Mouse (Mus musculus) heart, embryonic 15.5 days (tissue): ENCODE measurements around the gene Etv6. TPM values are rescaled to one million over a fixed set of nuclear protein-coding genes. Genes with fewer than 3 reads are reported as not detected.
A peak's percentile ranks its signal among the peaks of the same experiment; 100 is the strongest.
"Not testable (repeated sequence)": the region's sequence is repeated elsewhere in the genome, so short reads cannot be mapped to it uniquely, and the experiment has no call there.

Source experiments
- ATAC-seq: fragments of 200-750 bp; cut with Nextera tagmentation; replicated peaks from 2 replicates; pipeline ENCODE4 v1.8.0; 2017; ENCODE audit warnings: low read depth, moderate TSS enrichment; ENCODE audit not compliant: insufficient number of reproducible peaks, insufficient read depth, low FRiP score
- H3K27ac ChIP-seq: fragments of 300-500 bp; sonication (generic); 2 replicates; pipeline ENCODE4 v1.5.1; 2015; ENCODE audit warnings: mild to moderate bottlenecking, inconsistent platforms
- H3K27me3 ChIP-seq: fragments of 300-500 bp; sonication (generic); 2 replicates; pipeline ENCODE4 v1.6.1; 2015; ENCODE audit warnings: inconsistent platforms
- H3K36me3 ChIP-seq: fragments of 300-500 bp; sonication (generic); 2 replicates; pipeline ENCODE4 v1.6.1; 2015; ENCODE audit warnings: mild to moderate bottlenecking, inconsistent platforms
- H3K4me1 ChIP-seq: fragments of 300-500 bp; sonication (generic); replicated peaks from 2 replicates; pipeline ENCODE4 v1.6.1; 2015; ENCODE audit warnings: inconsistent platforms
- H3K4me2 ChIP-seq: fragments of 300-500 bp; sonication (generic); 2 replicates; pipeline ENCODE4 v1.6.1; 2015; ENCODE audit warnings: inconsistent platforms, mild to moderate bottlenecking, moderate library complexity
- H3K4me3 ChIP-seq: fragments of 300-500 bp; sonication (generic); 2 replicates; pipeline ENCODE4 v1.5.1; 2015; ENCODE audit warnings: mild to moderate bottlenecking, inconsistent platforms
- H3K9ac ChIP-seq: fragments of 300-500 bp; sonication (generic); 2 replicates; pipeline ENCODE4 v1.6.1; 2015; ENCODE audit warnings: mild to moderate bottlenecking, inconsistent platforms
- H3K9me3 ChIP-seq: fragments of 300-500 bp; sonication (generic); replicated peaks from 2 replicates; pipeline ENCODE4 v1.6.1; 2016; ENCODE audit warnings: inconsistent platforms
- WGBS: fragments of 180-500 bp; shearing (Covaris S2); methylation state at CpG from one replicate; pipeline ENCODE4 v1.1.7; 2015; ENCODE audit warnings: mixed read lengths; 5-methylcytosine and 5-hydroxymethylcytosine counted together
- polyA plus RNA-seq: library from polyadenylated mRNA; unstranded; fragments of >200 nt; fragmentation: Nextera tagmentation; extraction: Ambion mirVana; gene quantifications from 2 replicates; pipeline ENCODE4 v1.2.1, GENCODE M21; 2015

Etv6 gene
- 9.9 and 11.4 TPM in 2 replicates for polyA plus RNA-seq

DNA sequence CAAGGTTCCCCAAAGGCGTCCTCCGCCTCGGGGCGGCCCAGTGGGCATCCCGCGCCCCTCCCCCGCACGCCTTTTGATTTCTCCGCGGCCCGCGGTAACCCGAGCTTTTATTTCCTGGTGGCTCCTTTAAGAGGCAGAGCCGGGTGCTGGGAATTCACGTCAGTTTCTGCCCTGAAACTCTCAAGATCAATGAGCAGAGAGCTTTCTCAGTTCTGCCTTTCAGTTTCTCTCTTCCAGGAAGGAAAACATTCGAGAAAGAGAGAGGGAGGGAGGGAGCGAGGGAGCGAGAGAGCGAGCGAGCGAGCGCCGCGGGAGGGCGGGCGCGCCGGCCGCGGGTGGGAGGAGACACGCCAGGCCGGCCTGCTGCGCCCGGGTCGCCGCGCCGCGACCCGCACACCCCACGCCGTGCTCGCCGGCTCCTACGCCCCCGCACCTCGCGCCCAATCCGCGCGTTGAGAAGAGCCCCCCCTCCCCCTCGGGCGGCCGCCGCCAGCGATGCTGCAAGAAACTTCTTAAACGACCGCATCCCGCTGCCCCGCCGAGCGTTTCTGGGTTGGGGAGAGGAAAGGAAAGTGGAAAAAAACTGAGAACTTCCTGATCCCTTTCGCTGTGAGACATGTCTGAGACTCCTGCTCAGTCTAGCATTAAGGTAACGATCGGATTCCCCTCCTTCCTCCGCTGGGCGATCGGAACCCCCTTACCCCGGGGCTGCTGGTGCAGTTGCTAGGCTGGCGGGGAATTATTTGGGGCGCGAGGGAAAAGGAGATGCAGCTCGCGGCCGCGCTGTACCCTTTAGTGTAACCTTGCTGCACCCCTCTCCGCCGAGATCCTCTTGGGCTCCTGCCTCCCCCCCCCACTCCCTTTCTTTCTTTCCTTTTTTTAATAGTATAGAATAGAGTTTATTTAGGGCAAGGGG, at the start of gene Etv6:
Gene Etv6, plus strand, starts transcription at position 211 of the 916 bp plus-strand sequence.
- H3K27ac ChIP-seq = peak within 1 kb of the TSS; percentile 100
- peak within 1 kb of the TSS; percentile 69 for H3K4me2 ChIP-seq
- H3K27me3 ChIP-seq = no peaks in the 10 kb centered on the region
- WGBS = under 1% methylated on average over 72 of the region's 78 CpGs
- H3K4me1 ChIP-seq = peaks cover 42% of the 10 kb centered on the region
- H3K36me3 ChIP-seq = no peaks in the 10 kb centered on the region
- H3K4me3 ChIP-seq = peak within 1 kb of the TSS; percentile 92
- peak within 1 kb of the TSS; percentile 98 for H3K9ac ChIP-seq
- ATAC-seq = peak; percentile 66
- H3K9me3 ChIP-seq = no peaks in the 10 kb centered on the region

DNA sequence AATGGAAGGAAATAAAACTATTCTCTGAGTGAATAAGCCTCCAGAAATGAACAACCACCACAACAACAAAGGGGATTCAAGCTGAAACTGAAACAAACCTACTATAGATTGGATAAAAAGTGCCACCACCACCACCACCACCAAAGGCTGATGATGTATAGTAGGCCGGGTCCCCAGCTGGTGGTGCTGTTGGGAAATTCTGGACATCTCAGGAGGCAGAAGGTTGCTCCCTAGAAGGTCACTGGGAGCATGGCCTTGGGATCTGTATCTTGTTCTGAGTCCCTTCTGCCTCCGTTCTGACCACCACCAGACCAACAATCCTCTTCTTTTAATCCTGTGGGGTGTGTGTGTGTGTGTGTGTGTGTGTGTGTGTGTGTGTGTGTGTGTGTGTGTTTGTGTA, 49.3 kb upstream of the Etv6 start:
- H3K9ac ChIP-seq = no peak overlapping the region
- ATAC-seq = no peak

DNA sequence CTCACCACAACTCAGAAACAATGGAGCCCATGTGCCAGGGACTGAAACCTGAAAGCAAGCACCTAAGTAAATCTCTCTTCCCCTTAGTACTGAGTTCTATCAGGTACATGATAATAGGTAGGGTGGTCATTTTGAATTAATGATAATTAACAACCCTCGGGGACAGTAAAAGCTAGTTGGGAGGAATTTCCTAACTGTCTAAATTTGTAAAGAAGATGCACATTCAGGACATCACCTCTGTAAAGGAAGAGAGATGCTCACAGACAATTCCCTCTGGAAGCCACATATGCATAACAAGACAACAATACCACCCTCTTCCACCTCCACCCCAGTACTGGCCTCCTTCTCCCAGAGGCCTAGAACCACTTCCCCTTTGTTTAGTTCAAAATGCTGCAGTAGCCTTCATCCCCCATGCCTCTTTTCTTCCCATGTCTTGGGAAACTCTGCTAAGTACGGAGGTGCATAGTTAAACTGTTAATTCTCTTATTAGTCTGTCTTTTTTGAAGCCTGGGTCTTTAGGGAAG, 48.4 kb upstream of the Etv6 start:
- WGBS = 76% methylated on average over 2 of the region's 2 CpGs
- H3K36me3 ChIP-seq = no peaks in the 10 kb centered on the region
- H3K4me1 ChIP-seq = peaks cover 2% of the 10 kb centered on the region; the same call in 1 of the 2 replicates
- no peak overlapping the region for H3K4me3 ChIP-seq
- no peaks in the 10 kb centered on the region for H3K27me3 ChIP-seq
- H3K9ac ChIP-seq = no peak overlapping the region
- H3K27ac ChIP-seq = no peak overlapping the region
- H3K4me2 ChIP-seq = no peak overlapping the region
- H3K9me3 ChIP-seq = no peaks in the 10 kb centered on the region
- ATAC-seq = no peak

More for the DNA sequence above, 49.3 kb upstream of the Etv6 start:
- no peak overlapping the region for H3K4me3 ChIP-seq
- H3K27ac ChIP-seq = no peak overlapping the region
- no peaks in the 10 kb centered on the region for H3K9me3 ChIP-seq
- H3K27me3 ChIP-seq = no peaks in the 10 kb centered on the region
- H3K36me3 ChIP-seq = no peaks in the 10 kb centered on the region
- WGBS = 50% methylated on average over 2 of the region's 2 CpGs
- H3K4me1 ChIP-seq = peaks cover 2% of the 10 kb centered on the region; the same call in 1 of the 2 replicates
- H3K4me2 ChIP-seq = no peak overlapping the region

DNA sequence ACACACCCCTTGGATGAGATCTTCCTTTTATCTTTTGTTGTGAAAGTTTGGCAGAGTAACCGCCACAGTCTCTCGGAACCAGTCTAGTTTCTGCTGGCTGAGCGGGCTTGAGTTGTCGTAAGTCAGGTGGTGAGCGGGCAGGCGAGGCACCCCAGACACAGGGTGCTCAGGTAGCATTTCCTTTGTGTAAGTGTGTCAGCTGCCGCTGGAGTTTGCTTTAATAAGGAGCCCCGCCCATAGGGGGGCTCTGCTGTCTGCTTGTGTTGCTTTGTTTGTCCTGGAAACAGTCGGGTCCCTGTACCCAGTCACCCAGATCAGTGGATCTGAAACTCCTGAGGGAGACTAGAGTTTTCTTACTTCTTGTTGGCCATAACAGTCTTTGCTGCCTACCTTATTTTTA, 47.5 kb upstream of the Etv6 start:
- no peak for ATAC-seq
- H3K4me2 ChIP-seq = no peak overlapping the region
- H3K9ac ChIP-seq = no peak overlapping the region
- no peaks in the 10 kb centered on the region for H3K9me3 ChIP-seq
- WGBS = 59% methylated on average over 9 of the region's 9 CpGs
- peaks cover 2% of the 10 kb centered on the region; the same call in 1 of the 2 replicates for H3K4me1 ChIP-seq
- no peak overlapping the region for H3K4me3 ChIP-seq
- H3K36me3 ChIP-seq = no peaks in the 10 kb centered on the region
- no peak overlapping the region for H3K27ac ChIP-seq
- no peaks in the 10 kb centered on the region for H3K27me3 ChIP-seq

DNA sequence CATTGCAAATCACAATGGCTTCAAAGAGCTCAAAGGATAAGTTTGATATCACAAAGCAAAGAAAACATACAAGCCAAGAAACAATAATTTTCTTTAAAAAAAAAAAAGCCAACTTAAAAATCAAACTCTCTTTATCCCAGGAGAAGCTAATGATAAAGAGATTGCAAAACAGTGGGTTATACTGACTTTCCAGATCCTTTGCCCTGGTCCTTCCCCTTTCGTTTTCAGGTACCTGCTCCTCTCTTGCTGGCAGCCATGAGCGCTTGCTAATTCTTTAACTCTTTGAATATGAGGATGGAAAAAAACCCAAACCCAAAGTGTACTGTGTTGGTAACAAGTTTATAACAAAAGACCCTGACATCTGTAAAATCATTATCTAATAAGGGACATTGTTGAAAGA, 38.0 kb upstream of the Etv6 start:
- Histone ChIP-seq H3K4me2 (no peak overlapping the region), H3K4me3 (no peak overlapping the region), H3K9ac (no peak overlapping the region), H3K36me3 (no peaks in the 10 kb centered on the region), H3K4me1 (no peaks in the 10 kb centered on the region), H3K27me3 (no peaks in the 10 kb centered on the region), H3K9me3 (no peaks in the 10 kb centered on the region), H3K27ac (no peak overlapping the region)
- WGBS = 78% methylated on average over 2 of the region's 2 CpGs
- no peak for ATAC-seq

DNA sequence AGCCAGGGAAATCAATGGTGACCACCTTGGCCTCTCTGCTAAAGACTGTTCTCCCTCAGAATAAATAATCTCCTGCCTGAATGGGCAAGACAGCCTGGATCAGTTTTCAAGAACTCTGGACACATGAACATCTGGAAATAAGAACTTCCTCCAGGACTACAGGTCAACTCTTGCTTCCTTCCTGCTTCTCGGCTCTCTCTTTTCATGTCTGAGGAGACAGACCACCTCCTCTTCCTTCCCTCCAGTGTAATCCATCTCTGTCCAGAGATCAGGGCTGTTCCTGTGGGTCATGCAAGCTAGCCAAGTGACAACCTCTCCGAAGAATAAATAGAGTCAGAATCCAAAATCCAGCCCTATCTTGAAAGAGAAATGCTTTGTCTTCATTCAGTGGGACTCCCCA, 37.6 kb upstream of the Etv6 start:
- no peak overlapping the region for H3K4me2 ChIP-seq
- H3K4me3 ChIP-seq = no peak overlapping the region
- no peak for ATAC-seq
- no peaks in the 10 kb centered on the region for H3K4me1 ChIP-seq
- H3K9me3 ChIP-seq = no peaks in the 10 kb centered on the region
- H3K27ac ChIP-seq = no peak overlapping the region
- no peak overlapping the region for H3K9ac ChIP-seq
- no peaks in the 10 kb centered on the region for H3K36me3 ChIP-seq
- 62% methylated on average over 2 of the region's 2 CpGs for WGBS
- H3K27me3 ChIP-seq = no peaks in the 10 kb centered on the region

DNA sequence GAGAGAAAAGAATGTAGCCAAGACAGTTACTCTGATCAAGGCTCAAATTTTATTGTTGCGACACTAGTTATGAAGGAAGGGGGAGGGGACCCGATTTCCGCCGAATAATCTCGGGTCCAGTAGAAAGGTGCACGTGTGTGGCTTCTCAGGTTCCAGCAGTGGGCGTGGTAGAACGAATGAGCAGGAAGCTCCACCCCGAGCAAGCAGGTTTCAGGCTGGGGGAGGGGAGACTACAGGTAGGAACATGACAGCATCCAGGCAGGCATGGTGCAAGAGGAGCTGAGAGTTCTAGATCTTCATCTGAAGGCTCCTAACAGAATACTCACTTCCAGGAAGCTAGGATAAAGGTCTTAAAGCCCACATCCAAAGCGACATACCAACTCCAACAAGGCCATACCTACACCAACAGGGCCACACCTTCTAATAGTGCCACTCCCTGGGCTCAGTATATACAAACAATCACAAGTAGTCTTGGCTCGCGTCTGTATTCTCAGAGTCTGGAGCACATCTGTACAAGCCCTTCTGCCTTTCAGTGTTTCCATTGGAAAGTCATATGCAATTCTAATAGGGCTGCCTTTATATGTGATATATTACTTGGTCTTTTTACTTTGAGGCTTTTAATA, 20.9 kb upstream of the Etv6 start:
- not testable (repeated sequence) for H3K27ac ChIP-seq, H3K4me2 ChIP-seq, H3K4me1 ChIP-seq, H3K9ac ChIP-seq, H3K36me3 ChIP-seq, H3K4me3 ChIP-seq, H3K9me3 ChIP-seq, H3K27me3 ChIP-seq, ATAC-seq
- WGBS = 53% methylated on average over 6 of the region's 12 CpGs

DNA sequence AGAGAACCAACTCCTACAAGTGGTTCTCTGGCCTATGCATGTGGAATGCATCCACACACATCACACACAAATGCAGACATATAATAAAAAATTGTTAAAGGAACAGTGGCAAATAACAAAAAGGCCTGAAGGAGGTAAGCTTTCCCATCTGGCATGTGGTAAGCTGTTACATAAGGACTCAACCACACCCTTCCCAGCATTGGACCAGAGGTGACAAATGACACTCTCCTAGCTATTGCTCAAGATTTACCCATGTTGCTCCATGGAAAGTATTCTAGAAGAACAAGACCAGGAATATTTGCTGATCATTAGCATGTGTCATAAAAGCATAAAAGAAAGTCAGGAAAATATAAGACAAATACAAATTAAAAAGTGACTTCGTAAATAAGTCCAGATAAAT, 16.7 kb upstream of the Etv6 start:
- Histone ChIP-seq H3K4me1 (no peaks in the 10 kb centered on the region), H3K27me3 (no peaks in the 10 kb centered on the region), H3K4me2 (no peak overlapping the region), H3K36me3 (no peaks in the 10 kb centered on the region), H3K27ac (no peak overlapping the region), H3K9ac (no peak overlapping the region), H3K4me3 (no peak overlapping the region), H3K9me3 (no peaks in the 10 kb centered on the region)
- no peak for ATAC-seq
- WGBS = 84% methylated on average over 1 of the region's 1 CpGs

DNA sequence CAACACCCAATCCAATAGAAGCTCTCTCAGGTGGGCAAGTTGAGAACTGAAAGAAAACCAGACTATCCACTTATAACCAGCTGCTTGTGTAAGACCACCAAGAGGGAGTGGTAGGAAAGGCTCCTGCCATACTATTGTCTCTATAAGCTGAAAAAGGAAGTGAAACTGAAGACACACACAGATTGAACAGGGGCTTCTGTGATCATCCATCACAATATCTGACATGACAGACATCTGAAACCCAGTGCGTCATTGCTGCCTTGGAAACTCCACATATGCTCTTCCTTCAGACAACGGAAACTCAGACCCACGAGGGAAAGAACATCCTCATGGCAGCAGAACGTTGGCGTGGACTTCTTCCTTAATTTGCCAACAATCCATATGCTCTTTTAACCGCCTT, 14.7 kb upstream of the Etv6 start:
- H3K9ac ChIP-seq = no peak overlapping the region
- no peaks in the 10 kb centered on the region for H3K27me3 ChIP-seq
- ATAC-seq = no peak

DNA sequence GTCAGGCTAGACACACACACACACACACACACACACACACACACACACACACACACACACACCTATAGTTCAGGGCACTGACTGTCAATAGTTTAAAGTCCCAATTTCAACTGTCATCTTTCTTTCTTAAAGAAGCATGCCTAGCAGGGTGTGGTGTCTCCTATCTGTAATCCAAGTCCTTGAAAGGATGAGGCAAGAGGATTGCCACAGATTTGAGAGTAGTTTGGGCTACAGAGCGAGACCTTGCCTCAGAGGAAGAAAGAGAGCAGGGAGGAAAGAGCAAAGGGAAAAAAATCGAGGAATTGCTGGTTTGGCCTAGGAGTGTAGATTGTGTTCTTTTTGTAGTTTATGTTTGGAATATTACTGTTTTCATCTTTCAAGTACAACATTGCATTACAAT, 9.2 kb upstream of the Etv6 start:
- Histone ChIP-seq H3K9ac (no peak overlapping the region), H3K36me3 (no peaks in the 10 kb centered on the region; the same call in 1 of the 2 replicates), H3K9me3 (no peaks in the 10 kb centered on the region), H3K4me3 (no peak overlapping the region), H3K27ac (no peak overlapping the region), H3K4me1 (no peaks in the 10 kb centered on the region), H3K4me2 (no peak overlapping the region), H3K27me3 (no peaks in the 10 kb centered on the region)
- 72% methylated on average over 2 of the region's 2 CpGs for WGBS
- no peak for ATAC-seq

More for the DNA sequence above, 14.7 kb upstream of the Etv6 start:
- Histone ChIP-seq H3K4me3 (no peak overlapping the region), H3K27ac (no peak overlapping the region), H3K9me3 (no peaks in the 10 kb centered on the region), H3K4me2 (no peak overlapping the region), H3K36me3 (no peaks in the 10 kb centered on the region), H3K4me1 (no peaks in the 10 kb centered on the region)
- WGBS = 63% methylated on average over 6 of the region's 6 CpGs

DNA sequence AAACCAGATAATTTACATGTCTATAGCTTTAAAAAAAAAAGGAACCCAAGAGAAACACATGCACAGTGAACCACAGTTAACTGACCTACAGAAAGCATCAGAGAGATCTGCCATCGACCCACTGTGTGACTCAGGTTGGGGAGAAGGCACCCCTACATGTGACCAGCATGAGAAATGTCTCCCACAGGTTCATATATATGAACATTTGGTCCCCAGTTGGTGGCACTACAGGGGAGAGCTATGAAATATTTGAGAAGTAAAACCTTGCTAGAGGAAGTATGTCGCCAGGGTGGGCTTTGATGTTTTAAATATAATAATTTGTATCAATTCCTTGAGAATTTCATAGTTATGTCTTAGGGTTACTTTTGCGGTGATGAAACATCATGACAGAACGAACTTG, 8.5 kb upstream of the Etv6 start:
- Histone ChIP-seq H3K36me3 (no peaks in the 10 kb centered on the region; the same call in 1 of the 2 replicates), H3K27me3 (no peaks in the 10 kb centered on the region), H3K9me3 (no peaks in the 10 kb centered on the region), H3K9ac (no peak overlapping the region), H3K27ac (no peak overlapping the region), H3K4me3 (no peak overlapping the region), H3K4me2 (no peak overlapping the region), H3K4me1 (no peaks in the 10 kb centered on the region)
- WGBS = 84% methylated on average over 4 of the region's 4 CpGs
- no peak for ATAC-seq
